Mouse (Mus musculus): ENCODE measurements at regions not wholly inside any gene's neighbourhood (a gene's known extent, or its start where the extent isn't known, plus 50 kb on each side); places are given as distances from the start of the nearest gene placed in this dataset.

GRCm38 (mm10) chr14:76616367-76616683, 59.6 kb upstream of the Serp2 start:
- Histone ChIP-seq H3K27ac (ENCODE audit: low read depth) (no peak overlapping the region), H3K9me3 (replicated peaks; ENCODE audit: control insufficient read depth, low read length) (no peaks in the 10 kb centered on the region), H3K9ac (replicated peaks; ENCODE audit: low read depth, low read length) (no peak overlapping the region), H3K4me2 (ENCODE audit: low read depth, low read length) (no peak overlapping the region), H3K4me3 (ENCODE audit: low read depth, low read length) (no peak overlapping the region), H3K36me3 (replicated peaks; ENCODE audit: control insufficient read depth, insufficient read depth, low read length) (no peaks in the 10 kb centered on the region), H3K27me3 (ENCODE audit: control insufficient read depth, insufficient read depth, low read length) (no peaks in the 10 kb centered on the region), H3K4me1 (ENCODE audit: control insufficient read depth, insufficient read depth) (peaks cover 13% of the 10 kb centered on the region)
- WGBS, result 47% methylated on average over 3 of the region's 3 CpGs
- TF ChIP-seq EP300 (IDR thresholded peaks at IDR 0.05; ENCODE audit: low read depth) (no peak), CTCF (IDR thresholded peaks at IDR 0.05; ENCODE audit: low read depth) (no peak)
- DNase-seq (ENCODE audit: low spot score) (no peak), ATAC-seq (ENCODE audit: insufficient read depth, low read depth) (no peak)

- H3K4me3 ChIP-seq (ENCODE audit: low read depth, low read length), result no peak overlapping the region
- no peak for DNase-seq (ENCODE audit: low spot score)
- H3K36me3 ChIP-seq (replicated peaks; ENCODE audit: control insufficient read depth, insufficient read depth, low read length), result no peaks in the 10 kb centered on the region
- H3K9me3 ChIP-seq (replicated peaks; ENCODE audit: control insufficient read depth, low read length), result no peaks in the 10 kb centered on the region
- TF ChIP-seq EP300 (IDR thresholded peaks at IDR 0.05; ENCODE audit: low read depth), result no peak
- no peak for TF ChIP-seq CTCF (IDR thresholded peaks at IDR 0.05; ENCODE audit: low read depth)
- H3K9ac ChIP-seq (replicated peaks; ENCODE audit: low read depth, low read length), result no peak overlapping the region
- ATAC-seq (ENCODE audit: insufficient read depth, low read depth), result no peak
- no peak overlapping the region for H3K27ac ChIP-seq (ENCODE audit: low read depth)
- no peaks in the 10 kb centered on the region for H3K27me3 ChIP-seq (ENCODE audit: control insufficient read depth, insufficient read depth, low read length)
- H3K4me2 ChIP-seq (ENCODE audit: low read depth, low read length), result no peak overlapping the region
- WGBS, result 66% methylated on average over 8 of the region's 8 CpGs
- H3K4me1 ChIP-seq (ENCODE audit: control insufficient read depth, insufficient read depth), result peaks cover 13% of the 10 kb centered on the region
Observed at GRCm38 (mm10) chr14:76615603-76616366, 59.1 kb upstream of the Serp2 start.

- Histone ChIP-seq H3K9ac (replicated peaks; ENCODE audit: low read depth, low read length) (no peak overlapping the region), H3K36me3 (replicated peaks; ENCODE audit: control insufficient read depth, insufficient read depth, low read length) (no peaks in the 10 kb centered on the region), H3K4me2 (ENCODE audit: low read depth, low read length) (no peak overlapping the region), H3K9me3 (replicated peaks; ENCODE audit: control insufficient read depth, low read length) (no peaks in the 10 kb centered on the region), H3K27me3 (ENCODE audit: control insufficient read depth, insufficient read depth, low read length) (no peaks in the 10 kb centered on the region), H3K27ac (ENCODE audit: low read depth) (no peak overlapping the region), H3K4me1 (ENCODE audit: control insufficient read depth, insufficient read depth) (peaks cover 13% of the 10 kb centered on the region), H3K4me3 (ENCODE audit: low read depth, low read length) (no peak overlapping the region)
- ATAC-seq (ENCODE audit: insufficient read depth, low read depth) (no peak), DNase-seq (ENCODE audit: low spot score) (no peak)
- TF ChIP-seq EP300 (IDR thresholded peaks at IDR 0.05; ENCODE audit: low read depth), result no peak
- no peak for TF ChIP-seq CTCF (IDR thresholded peaks at IDR 0.05; ENCODE audit: low read depth)
- WGBS, result 74% methylated on average over 11 of the region's 11 CpGs
Observed at GRCm38 (mm10) chr14:76615182-76615581, 58.5 kb upstream of the Serp2 start.

- H3K9me3 ChIP-seq (replicated peaks; ENCODE audit: control insufficient read depth, low read length), result no peaks in the 10 kb centered on the region
- TF ChIP-seq EP300 (IDR thresholded peaks at IDR 0.05; ENCODE audit: low read depth) (no peak), CTCF (IDR thresholded peaks at IDR 0.05; ENCODE audit: low read depth) (no peak)
- H3K27me3 ChIP-seq (ENCODE audit: control insufficient read depth, insufficient read depth, low read length), result no peaks in the 10 kb centered on the region
- 79% methylated on average over 5 of the region's 5 CpGs for WGBS
- peaks cover 13% of the 10 kb centered on the region for H3K4me1 ChIP-seq (ENCODE audit: control insufficient read depth, insufficient read depth)
- no peak overlapping the region for H3K9ac ChIP-seq (replicated peaks; ENCODE audit: low read depth, low read length)
- no peaks in the 10 kb centered on the region for H3K36me3 ChIP-seq (replicated peaks; ENCODE audit: control insufficient read depth, insufficient read depth, low read length)
- no peak for ATAC-seq (ENCODE audit: insufficient read depth, low read depth)
- no peak overlapping the region for H3K27ac ChIP-seq (ENCODE audit: low read depth)
- H3K4me3 ChIP-seq (ENCODE audit: low read depth, low read length), result no peak overlapping the region
- no peak for DNase-seq (ENCODE audit: low spot score)
- H3K4me2 ChIP-seq (ENCODE audit: low read depth, low read length), result no peak overlapping the region
Observed at GRCm38 (mm10) chr14:76614682-76615081, 58.0 kb upstream of the Serp2 start.

GRCm38 (mm10) chr14:76613604-76614003, 56.9 kb upstream of the Serp2 start:
- Histone ChIP-seq H3K9ac (replicated peaks; ENCODE audit: low read depth, low read length) (no peak overlapping the region), H3K27ac (ENCODE audit: low read depth) (no peak overlapping the region), H3K36me3 (replicated peaks; ENCODE audit: control insufficient read depth, insufficient read depth, low read length) (no peaks in the 10 kb centered on the region), H3K4me1 (ENCODE audit: control insufficient read depth, insufficient read depth) (peaks cover 13% of the 10 kb centered on the region), H3K4me2 (ENCODE audit: low read depth, low read length) (no peak overlapping the region), H3K27me3 (ENCODE audit: control insufficient read depth, insufficient read depth, low read length) (no peaks in the 10 kb centered on the region), H3K9me3 (replicated peaks; ENCODE audit: control insufficient read depth, low read length) (no peaks in the 10 kb centered on the region), H3K4me3 (ENCODE audit: low read depth, low read length) (no peak overlapping the region)
- no peak for ATAC-seq (ENCODE audit: insufficient read depth, low read depth)
- TF ChIP-seq CTCF (IDR thresholded peaks at IDR 0.05; ENCODE audit: low read depth) (no peak), EP300 (IDR thresholded peaks at IDR 0.05; ENCODE audit: low read depth) (no peak)
- DNase-seq (ENCODE audit: low spot score), result no peak
- 76% methylated on average over 6 of the region's 6 CpGs for WGBS
